Mouse (Mus musculus) thymus, postnatal 36 days (tissue): ENCODE results near the gene Slc50a1.

ENCODE experiments used
- DNase-seq, 2 experiments: peaks; one replicate each; pipeline ENCODE4 v3.0.0; 2022; ENCODE audit warnings: mixed read lengths in 2 of 2

Gene Slc50a1

DNA sequence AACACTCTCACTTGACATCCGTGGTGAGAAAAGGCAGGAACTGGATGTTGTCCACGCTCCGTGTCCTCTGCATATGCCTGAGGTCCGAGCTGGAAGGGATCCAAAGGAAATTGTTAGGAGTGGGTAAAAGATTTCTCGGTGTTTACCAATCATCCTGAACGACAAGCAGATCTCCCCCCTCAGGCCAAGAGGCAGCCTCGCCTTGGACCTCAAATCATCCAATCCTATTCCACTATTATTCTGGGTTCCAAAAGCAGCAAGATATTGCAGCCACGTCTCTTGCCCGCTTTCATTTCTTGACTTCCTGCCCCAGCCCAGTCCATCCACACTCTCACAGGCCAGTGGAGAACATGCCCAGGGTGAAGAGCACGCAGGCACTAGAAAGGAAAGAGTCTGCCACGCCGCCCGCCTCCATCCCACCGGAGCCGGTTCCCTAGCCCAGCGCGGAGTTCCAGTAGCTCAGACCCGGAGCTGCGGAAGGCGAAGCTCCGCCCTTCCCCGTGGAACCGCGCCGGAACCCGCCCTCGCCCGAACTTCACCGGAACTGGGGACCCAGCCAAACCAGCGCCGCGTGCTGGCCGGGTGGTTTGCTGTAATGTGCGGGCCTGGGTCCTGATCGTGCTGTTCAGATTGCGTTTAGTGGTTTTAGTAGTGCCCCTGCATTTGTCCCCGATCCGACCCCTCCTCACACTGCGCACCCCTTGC lies at the start of gene Slc50a1:
Slc50a1 (minus strand) TSS at position 520 of the 705 bp plus-strand sequence.
- DNase-seq = peak; percentile 84 to 87

GRCm38 (mm10) chr3:89319591-89320350 lies 49.4 kb upstream of the Slc50a1 start:
- peak in 1 of 2 experiments; percentile 39 for DNase-seq

- DNase-seq = no peak
Observed at GRCm38 (mm10) chr3:89318971-89319590, 48.7 kb upstream of the Slc50a1 start.

GRCm38 (mm10) chr3:89318316-89318715 lies 47.9 kb upstream of the Slc50a1 start:
- DNase-seq = no peak

- no peak for DNase-seq
Observed at GRCm38 (mm10) chr3:89317246-89317645, 46.9 kb upstream of the Slc50a1 start.

GRCm38 (mm10) chr3:89316833-89317232 lies 46.5 kb upstream of the Slc50a1 start:
- peak; percentile 71 to 76 for DNase-seq

GRCm38 (mm10) chr3:89315930-89316831 lies 45.8 kb upstream of the Slc50a1 start:
- peak in 1 of 2 experiments; percentile 23 for DNase-seq

DNA sequence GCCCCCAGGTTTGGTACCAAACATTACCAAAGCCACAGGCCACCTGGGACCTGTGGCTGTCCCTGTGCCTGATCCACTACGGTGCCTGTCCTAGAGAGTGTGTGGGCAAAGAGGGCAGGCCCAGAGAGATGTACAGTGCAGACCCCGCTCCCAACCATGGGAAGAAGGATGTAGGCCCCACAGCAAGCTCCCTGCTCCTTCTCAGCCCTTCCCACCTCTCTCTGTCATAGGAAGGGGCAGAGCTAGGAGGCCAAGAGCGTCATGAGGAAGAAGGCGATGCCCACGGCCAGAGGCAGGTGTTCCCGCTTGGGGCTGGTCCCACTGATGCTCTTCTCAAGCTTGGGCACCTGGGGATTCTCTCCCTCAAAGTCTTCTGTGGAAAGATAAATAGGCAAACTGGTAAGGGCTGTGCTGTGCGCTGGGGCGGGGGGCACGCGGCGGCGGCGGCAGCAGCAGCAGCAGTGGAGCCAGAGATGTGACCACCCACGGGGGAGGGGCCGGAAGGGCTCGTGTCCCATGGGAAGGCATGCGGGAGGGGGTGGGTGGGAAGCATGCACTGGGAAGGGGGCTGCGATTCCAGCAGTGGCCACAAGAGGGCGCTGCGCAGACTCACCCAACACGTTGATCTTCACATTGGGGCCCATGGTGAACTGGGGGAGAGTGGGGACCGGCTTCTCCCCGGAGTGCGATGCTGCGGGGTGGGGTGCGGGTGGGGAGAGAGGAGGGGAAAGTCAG lies 45.0 kb upstream of the Slc50a1 start:
- DNase-seq = peak; percentile 65

DNA sequence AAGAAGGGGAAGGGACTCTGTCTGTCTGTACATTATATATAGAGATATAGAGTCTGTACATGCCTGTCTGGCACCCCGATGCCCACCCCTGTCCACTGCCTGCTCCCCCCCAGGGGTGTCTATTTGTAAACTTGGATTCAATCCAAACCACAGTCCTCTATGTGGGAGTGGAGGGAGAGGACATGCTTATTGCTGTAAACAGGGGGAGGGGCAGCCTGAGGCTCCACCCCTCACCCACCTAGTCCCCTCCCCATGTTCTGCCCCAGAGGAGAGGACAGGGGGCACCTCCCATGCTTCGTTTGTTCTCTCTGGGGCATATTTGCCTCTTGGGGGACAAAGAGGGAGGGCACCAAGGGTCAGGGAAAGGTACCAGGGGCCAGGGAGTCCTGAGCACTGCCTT lies 44.4 kb upstream of the Slc50a1 start:
- no peak for DNase-seq

DNA sequence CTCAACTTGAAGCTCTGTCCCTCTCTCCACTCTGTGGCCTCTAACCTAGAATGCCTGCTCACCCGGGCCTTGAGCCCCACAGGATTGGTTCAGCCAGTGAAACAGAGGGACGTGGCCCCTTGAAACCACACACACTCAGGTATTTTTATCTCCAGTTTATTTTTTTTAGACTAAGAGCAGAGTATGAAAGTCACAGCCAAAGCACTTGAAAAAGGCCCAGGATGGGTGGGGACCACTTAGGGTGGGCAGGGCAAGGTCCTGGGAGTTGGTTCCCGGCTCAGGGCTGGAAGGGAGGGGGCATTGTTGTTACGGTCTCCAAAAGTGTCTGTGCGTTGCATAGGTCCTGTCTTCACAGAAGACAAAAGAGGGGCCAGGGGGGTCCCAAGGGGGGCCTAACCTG lies 44.0 kb upstream of the Slc50a1 start:
- DNase-seq = no peak

DNA sequence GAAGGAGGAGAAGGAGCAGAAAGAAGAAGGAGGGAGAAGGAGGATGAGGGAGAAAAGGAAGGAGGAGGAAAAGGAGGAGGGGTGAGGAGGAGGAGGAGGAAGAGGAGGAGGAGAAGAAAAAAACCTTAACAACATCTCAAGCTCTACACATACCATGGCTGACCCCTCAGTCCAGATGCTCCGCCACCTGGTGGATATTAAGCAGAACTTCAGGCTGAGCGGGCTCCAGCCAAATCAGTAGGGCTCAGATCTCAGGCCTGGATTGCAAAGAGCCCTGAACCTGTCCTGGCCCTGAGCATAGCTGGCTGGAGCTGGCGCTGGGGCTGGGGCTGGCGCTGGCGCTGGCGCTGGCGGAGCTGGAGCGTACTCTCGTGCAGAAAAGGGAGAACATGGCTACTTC lies 37.7 kb upstream of the Slc50a1 start:
- peak; percentile 48 to 51 for DNase-seq

DNA sequence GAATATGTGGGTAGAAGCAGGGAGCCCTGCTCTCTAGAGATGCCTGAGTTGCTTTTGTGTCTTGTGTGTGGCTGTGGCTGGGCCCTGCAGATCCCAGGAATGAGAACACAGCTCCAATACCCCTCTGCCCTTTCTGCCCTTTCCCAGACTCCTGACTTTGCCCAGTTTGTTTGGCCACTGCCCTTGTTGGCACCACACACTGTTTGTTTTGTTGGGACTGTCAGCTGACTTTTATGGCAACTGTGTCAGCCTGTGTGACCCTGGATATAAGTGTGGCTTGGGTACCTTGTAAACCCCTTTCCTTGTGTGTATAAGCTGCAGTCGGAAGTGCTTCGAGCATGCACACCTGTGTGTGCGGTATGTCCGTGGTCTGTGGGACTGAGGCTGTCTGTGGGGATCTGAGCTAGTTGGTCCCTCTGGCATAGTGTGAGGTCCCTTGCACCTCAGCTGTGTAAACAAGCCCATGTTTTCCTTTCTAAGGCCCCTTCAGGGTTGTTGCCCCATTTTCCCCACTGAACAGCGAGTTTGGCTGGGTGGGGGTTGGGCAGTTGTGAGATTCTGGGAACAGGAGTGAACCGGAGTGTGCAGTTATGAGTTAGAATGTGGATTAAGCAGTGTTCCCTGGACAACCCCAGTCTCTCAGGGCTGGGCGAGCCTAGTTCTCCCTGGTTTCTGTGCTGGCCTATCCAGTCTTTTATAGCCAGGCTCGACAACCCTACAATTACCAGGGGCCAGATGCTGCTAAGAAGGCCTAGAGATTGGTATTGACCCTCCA lies 35.4 kb upstream of the Slc50a1 start:
- DNase-seq = no peak

DNA sequence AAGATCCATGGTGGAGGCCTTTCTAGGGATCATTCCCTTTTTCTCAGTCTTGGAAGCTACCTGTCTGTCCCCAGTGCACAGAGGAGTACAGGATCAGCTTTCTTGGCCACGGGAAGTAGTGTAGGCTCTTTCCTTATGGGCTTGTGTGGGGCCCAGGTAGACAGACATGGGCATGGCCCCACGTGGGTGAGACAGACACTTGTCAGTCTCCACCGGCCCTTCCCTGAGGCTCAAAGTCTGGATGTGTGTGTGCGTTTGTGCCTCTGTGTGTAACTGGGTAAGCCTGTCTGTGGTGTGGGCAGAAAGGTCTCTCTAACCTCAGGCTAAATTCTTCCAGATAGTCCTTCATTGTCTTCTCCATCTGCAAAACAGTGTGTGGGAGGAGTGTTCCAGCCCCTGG lies 34.7 kb upstream of the Slc50a1 start:
- DNase-seq = no peak

GRCm38 (mm10) chr3:89304440-89304839 lies 34.1 kb upstream of the Slc50a1 start:
- DNase-seq = no peak

DNA sequence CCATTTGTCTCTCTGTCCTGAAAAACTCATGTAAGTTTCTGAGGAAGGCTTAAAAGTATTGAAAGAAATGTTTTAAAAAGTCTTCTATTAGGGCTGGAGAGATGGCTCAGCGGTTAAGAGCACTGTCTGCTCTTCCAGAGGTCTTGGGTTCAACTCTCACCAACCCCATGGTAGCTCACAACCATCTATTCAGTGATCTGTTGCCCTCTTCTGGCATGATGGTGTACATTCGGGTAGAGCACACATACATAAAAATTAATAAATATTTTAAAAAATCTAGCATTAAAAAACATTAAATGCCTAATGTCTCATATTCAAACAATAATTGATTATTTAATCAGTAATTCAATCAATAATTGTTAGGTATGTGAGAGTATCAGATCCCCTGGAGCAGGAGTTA lies 30.1 kb upstream of the Slc50a1 start:
- DNase-seq = no peak

GRCm38 (mm10) chr3:89300071-89300470 lies 29.7 kb upstream of the Slc50a1 start:
- no peak for DNase-seq

- DNase-seq = peak; percentile 45 to 61
Observed at GRCm38 (mm10) chr3:89299499-89299898, 29.1 kb upstream of the Slc50a1 start.

DNA sequence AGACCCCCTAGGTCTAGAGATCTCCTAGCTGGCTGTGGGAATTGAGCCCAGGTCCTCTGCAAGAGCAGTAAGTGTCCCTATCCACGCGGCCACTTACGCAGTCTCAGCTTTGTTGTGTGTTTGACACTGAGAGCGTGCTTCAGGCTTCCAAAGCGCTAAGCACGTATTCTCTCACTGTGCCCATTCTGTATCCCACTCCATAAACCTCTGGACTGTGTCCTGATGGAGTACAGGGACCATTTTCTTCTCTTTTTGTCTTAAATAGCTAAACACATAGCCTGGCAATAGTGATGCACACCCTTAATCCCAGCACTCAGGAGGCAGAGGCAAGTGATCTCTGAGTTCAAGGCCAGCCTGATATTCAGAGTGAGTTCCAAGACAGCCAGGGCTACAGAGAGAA lies 28.5 kb upstream of the Slc50a1 start:
- no peak for DNase-seq

- no peak for DNase-seq
Observed at GRCm38 (mm10) chr3:89296761-89297396, 26.5 kb upstream of the Slc50a1 start.

DNA sequence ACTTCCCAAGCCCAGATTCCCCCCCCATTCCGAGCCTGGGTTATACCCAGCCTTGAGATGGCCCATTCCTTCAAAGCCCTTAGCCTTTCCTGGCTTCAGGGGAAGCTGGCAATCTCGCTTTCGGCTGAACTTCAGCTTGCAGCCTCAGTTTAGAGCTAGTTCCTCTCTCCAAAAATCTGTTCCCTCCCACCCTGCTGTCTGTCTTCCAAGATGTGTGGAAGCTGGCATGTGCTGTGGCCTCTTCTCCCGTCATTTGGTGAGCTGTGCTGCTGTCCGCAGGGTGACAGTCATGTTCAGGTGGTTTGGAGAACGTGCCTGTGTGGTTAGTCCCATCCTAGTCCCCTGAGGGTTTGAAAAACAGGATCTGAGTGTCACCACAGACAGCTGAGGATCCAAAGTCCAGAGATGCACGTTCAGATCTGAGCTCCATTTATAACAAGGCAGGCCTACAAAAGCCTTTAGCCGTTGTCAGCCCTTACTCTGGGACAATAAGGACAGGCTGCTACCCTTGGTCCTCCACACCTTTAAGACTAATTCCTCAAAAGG lies 25.4 kb upstream of the Slc50a1 start:
- DNase-seq = no peak
